10 mouse cellular contexts compared by ENCODE assay signal in the genomic region with DNA sequence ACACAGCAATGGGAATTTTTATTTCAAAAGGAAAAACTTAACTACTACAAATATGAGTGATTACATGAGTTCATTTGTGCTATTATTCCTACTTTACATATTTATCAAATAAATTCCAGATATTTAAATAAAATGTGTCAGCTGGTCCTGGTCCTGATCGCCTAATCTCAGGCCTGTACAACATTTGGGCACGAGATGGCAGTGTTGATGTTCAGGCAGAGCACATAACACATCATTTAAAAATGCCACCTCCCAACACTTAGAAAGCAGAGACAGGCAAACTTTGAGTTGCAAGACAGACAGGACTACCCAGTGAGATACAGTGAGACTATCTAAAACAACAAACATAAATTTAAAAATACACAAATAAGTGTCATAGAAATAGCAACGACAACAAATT. TPM values are rescaled to one million over a fixed set of nuclear protein-coding genes. Genes with fewer than 3 reads are reported as not detected.
DNase-seq lines count a peak whose midpoint lies in the region; ATAC-seq lines count a peak whose summit lies in the region.
"Had no signal": no experiment of that assay in that cellular context is flagged by ENCODE, and none has a peak within 500 bp of the region (broad histone marks: within the 10 kb centered on the region; RNA-seq: fewer than 3 reads in every experiment).

No protein-coding gene starts in this region.

- no peak overlapping the region for H3K4me3 ChIP-seq in kidney, embryonic 15.5 days (replicated peaks)

- H3K4me1 ChIP-seq in kidney, embryonic 15.5 days, result peaks cover 23% of the 10 kb centered on the region

- H3K9me3 ChIP-seq in kidney, embryonic 15.5 days (replicated peaks), result no peaks in the 10 kb centered on the region

- no peaks in the 10 kb centered on the region for H3K36me3 ChIP-seq in kidney, embryonic 15.5 days

- peak; percentile 33 for DNase-seq in adrenal gland, postnatal 10 days
- no peak for DNase-seq in adrenal gland, postnatal 25 days
- DNase-seq in kidney, postnatal 14 days, result peak; percentile 24
- peak; percentile 34 for DNase-seq in A20 (ENCODE audit: low read depth, low spot score)
- DNase-seq in embryo, embryonic 11.5 days (ENCODE audit: low read depth, low spot score), result peak; percentile 8
- no peak for DNase-seq in urinary bladder, postnatal 25 days (ENCODE audit: low spot score)
- DNase-seq in thymus, postnatal 14 days, result no peak
- DNase-seq: right cerebral cortex, postnatal 4 days had no signal

- H3K27me3 ChIP-seq in kidney, embryonic 15.5 days, result no peaks in the 10 kb centered on the region

- no peak overlapping the region for H3K27ac ChIP-seq in kidney, embryonic 15.5 days

- H3K9ac ChIP-seq in kidney, embryonic 15.5 days, result no peak overlapping the region

- 50% methylated on average over 3 of the region's 3 CpGs for WGBS in kidney, embryonic 15.5 days

- ATAC-seq in kidney, embryonic 15.5 days (replicated peaks; ENCODE audit: low FRiP score), result no peak
- ATAC-seq: midbrain, embryonic 16.5 days had no signal

- no peak overlapping the region for H3K4me2 ChIP-seq in kidney, embryonic 15.5 days

RNA-seq across cellular contexts. Expression of gene Psph, which starts 5.0 kb away (rescaled TPM):
- 10 to 100 TPM; 25.2 to 28.4 TPM for total RNA-seq in adrenal gland, postnatal 10 days (2021)
- total RNA-seq in adrenal gland, postnatal 25 days (2021), result 18.9 and 20.5 TPM in 2 replicates
- polyA plus RNA-seq in kidney, embryonic 15.5 days (2015; fragmentation: Nextera tagmentation; extraction: Ambion mirVana), result 59.8 and 62.4 TPM in 2 replicates

RNA-seq across cellular contexts. Expression of gene Nipsnap2, which starts 57.3 kb away (rescaled TPM):
- total RNA-seq in adrenal gland, postnatal 10 days (2021), result 100 to 1,000 TPM; 125 to 184 TPM
- total RNA-seq in adrenal gland, postnatal 25 days (2021), result 117 and 132 TPM in 2 replicates
- polyA plus RNA-seq in kidney, embryonic 15.5 days (2015; fragmentation: Nextera tagmentation; extraction: Ambion mirVana), result 141 and 144 TPM in 2 replicates

Comparison
In these comparisons a context has a peak if more than half of its experiments do, and no peak if none do; other contexts are left out.
1. DNase-seq: peak in adrenal gland, postnatal 10 days (single experiment), kidney, postnatal 14 days (single experiment), A20 (single experiment) and embryo, embryonic 11.5 days (single experiment); none in adrenal gland, postnatal 25 days (single experiment), urinary bladder, postnatal 25 days (single experiment) and thymus, postnatal 14 days (single experiment).